Mouse (Mus musculus): ENCODE data around the gene Dlg3. TPM values are rescaled to one million over a fixed set of nuclear protein-coding genes. Genes with fewer than 3 reads are reported as not detected.

Dlg3 gene
- 13.1 and 15.3 TPM in 2 replicates for total RNA-seq (2012; rRNA removed)

GRCm38 (mm10) chrX:100767181-100767884 is at the start of gene Dlg3:
TSS of gene Dlg3 (plus strand) at chrX:100767722.
- Histone ChIP-seq H3K27ac (ENCODE audit: insufficient read depth, low read depth, low read length, poor library complexity, severe bottlenecking) (no peak within 1 kb of the TSS), H3K9ac (ENCODE audit: insufficient read depth, low read depth, low read length, poor library complexity, severe bottlenecking) (peak within 1 kb of the TSS; percentile 65)
- in situ Hi-C loops (cut with MboI; ENCODE audit: low sequenced_read_pairs in 2 of 2, unreplicated experiment in 2 of 2): no loop called here

GRCm38 (mm10) chrX:100728947-100729346 is 38.6 kb upstream of the Dlg3 start:
- in situ Hi-C loops (cut with MboI; ENCODE audit: low sequenced_read_pairs in 2 of 2, unreplicated experiment in 2 of 2): no loop called here

More at GRCm38 (mm10) chrX:100767181-100767884, at the start of gene Dlg3:
- Histone ChIP-seq H3K9me3 (ENCODE audit: control insufficient read depth, insufficient read depth, low read depth, low read length) (no peaks in the 10 kb centered on the region), H3K36me3 (ENCODE audit: control insufficient read depth, insufficient read depth, low read length, poor library complexity, severe bottlenecking) (no peaks in the 10 kb centered on the region), H3K4me1 (ENCODE audit: control insufficient read depth in 2 of 2, insufficient read depth in 2 of 2, low read length in 2 of 2, poor library complexity in 1 of 2) (peaks cover 0 to 3% of the 10 kb centered on the region in 2 experiments; a peak in 1 of 4 replicates), H3K4me3 (ENCODE audit: insufficient read depth in 1 of 2, low read depth in 1 of 2, low read length in 2 of 2, poor library complexity in 1 of 2, severe bottlenecking in 1 of 2) (peak within 1 kb of the TSS; percentile 61 to 80)
- TF ChIP-seq HCFC1 (IDR thresholded peaks at IDR 0.05; ENCODE audit: borderline replicate concordance, insufficient read depth, low read length): no peak
- no peak for TF ChIP-seq ZNF384 (IDR thresholded peaks at IDR 0.05; ENCODE audit: low read depth, low read length)
- no peak for TF ChIP-seq ZC3H11A (IDR thresholded peaks at IDR 0.05; ENCODE audit: borderline replicate concordance, low read depth, low read length)
- no peak for TF ChIP-seq CHD2 (IDR thresholded peaks at IDR 0.05; ENCODE audit: low read depth, low read length)
- no peak for TF ChIP-seq MAFK (IDR thresholded peaks at IDR 0.05; ENCODE audit: insufficient read depth, low read depth, low read length)
- peak; percentile 26 for DNase-seq (ENCODE audit: low read depth, low spot score)

GRCm38 (mm10) chrX:100729665-100730188 is 37.8 kb upstream of the Dlg3 start, which contains the start of gene Gdpd2:
TSS of gene Gdpd2 (plus strand) at chrX:100729873.
- in situ Hi-C loops (cut with MboI; ENCODE audit: low sequenced_read_pairs in 2 of 2, unreplicated experiment in 2 of 2): no loop called here
- Histone ChIP-seq H3K4me1 (ENCODE audit: control insufficient read depth in 2 of 2, insufficient read depth in 2 of 2, low read length in 2 of 2, poor library complexity in 1 of 2) (peaks cover 0 to 3% of the 10 kb centered on the region in 2 experiments; a peak in 1 of 4 replicates), H3K9ac (ENCODE audit: insufficient read depth, low read depth, low read length, poor library complexity, severe bottlenecking) (no peak within 1 kb of the TSS), H3K36me3 (ENCODE audit: control insufficient read depth, insufficient read depth, low read length, poor library complexity, severe bottlenecking) (peaks cover 10% of the 10 kb centered on the region), H3K9me3 (ENCODE audit: control insufficient read depth, insufficient read depth, low read depth, low read length) (no peaks in the 10 kb centered on the region), H3K27ac (ENCODE audit: insufficient read depth, low read depth, low read length, poor library complexity, severe bottlenecking) (no peak within 1 kb of the TSS), H3K4me3 (ENCODE audit: insufficient read depth in 1 of 2, low read depth in 1 of 2, low read length in 2 of 2, poor library complexity in 1 of 2, severe bottlenecking in 1 of 2) (peak within 1 kb of the TSS in 1 of 2 experiments; percentile 36; a peak in 1 of 4 replicates)
- TF ChIP-seq CHD2 (IDR thresholded peaks at IDR 0.05; ENCODE audit: low read depth, low read length): no peak
- no peak for TF ChIP-seq ZNF384 (IDR thresholded peaks at IDR 0.05; ENCODE audit: low read depth, low read length)
- TF ChIP-seq HCFC1 (IDR thresholded peaks at IDR 0.05; ENCODE audit: borderline replicate concordance, insufficient read depth, low read length): no peak
- no peak for TF ChIP-seq ZC3H11A (IDR thresholded peaks at IDR 0.05; ENCODE audit: borderline replicate concordance, low read depth, low read length)
- no peak for TF ChIP-seq MAFK (IDR thresholded peaks at IDR 0.05; ENCODE audit: insufficient read depth, low read depth, low read length)
- DNase-seq (ENCODE audit: low read depth, low spot score): no peak

More at GRCm38 (mm10) chrX:100728947-100729346, 38.6 kb upstream of the Dlg3 start:
- DNase-seq (ENCODE audit: low read depth, low spot score): no peak
- Histone ChIP-seq H3K9ac (ENCODE audit: insufficient read depth, low read depth, low read length, poor library complexity, severe bottlenecking) (no peak overlapping the region), H3K36me3 (ENCODE audit: control insufficient read depth, insufficient read depth, low read length, poor library complexity, severe bottlenecking) (peaks cover 12% of the 10 kb centered on the region), H3K4me1 (ENCODE audit: control insufficient read depth in 2 of 2, insufficient read depth in 2 of 2, low read length in 2 of 2, poor library complexity in 1 of 2) (peaks cover 0 to 3% of the 10 kb centered on the region in 2 experiments; a peak in 1 of 4 replicates), H3K4me3 (ENCODE audit: insufficient read depth in 1 of 2, low read depth in 1 of 2, low read length in 2 of 2, poor library complexity in 1 of 2, severe bottlenecking in 1 of 2) (no peak overlapping the region), H3K9me3 (ENCODE audit: control insufficient read depth, insufficient read depth, low read depth, low read length) (no peaks in the 10 kb centered on the region), H3K27ac (ENCODE audit: insufficient read depth, low read depth, low read length, poor library complexity, severe bottlenecking) (no peak overlapping the region)
- no peak for TF ChIP-seq HCFC1 (IDR thresholded peaks at IDR 0.05; ENCODE audit: borderline replicate concordance, insufficient read depth, low read length)
- TF ChIP-seq ZNF384 (IDR thresholded peaks at IDR 0.05; ENCODE audit: low read depth, low read length): no peak
- TF ChIP-seq CHD2 (IDR thresholded peaks at IDR 0.05; ENCODE audit: low read depth, low read length): no peak
- TF ChIP-seq ZC3H11A (IDR thresholded peaks at IDR 0.05; ENCODE audit: borderline replicate concordance, low read depth, low read length): no peak
- no peak for TF ChIP-seq MAFK (IDR thresholded peaks at IDR 0.05; ENCODE audit: insufficient read depth, low read depth, low read length)

- H3K4me3 ChIP-seq (ENCODE audit: insufficient read depth in 1 of 2, low read depth in 1 of 2, low read length in 2 of 2, poor library complexity in 1 of 2, severe bottlenecking in 1 of 2): peak overlapping the region in 1 of 2 experiments; percentile 36; a peak in 1 of 4 replicates
- no peak for DNase-seq (ENCODE audit: low read depth, low spot score)
- peaks cover 0 to 3% of the 10 kb centered on the region in 2 experiments; a peak in 1 of 4 replicates for H3K4me1 ChIP-seq (ENCODE audit: control insufficient read depth in 2 of 2, insufficient read depth in 2 of 2, low read length in 2 of 2, poor library complexity in 1 of 2)
- in situ Hi-C loops (cut with MboI; ENCODE audit: low sequenced_read_pairs in 2 of 2, unreplicated experiment in 2 of 2): no loop called here
- no peak overlapping the region for H3K27ac ChIP-seq (ENCODE audit: insufficient read depth, low read depth, low read length, poor library complexity, severe bottlenecking)
- TF ChIP-seq HCFC1 (IDR thresholded peaks at IDR 0.05; ENCODE audit: borderline replicate concordance, insufficient read depth, low read length) (no peak), CHD2 (IDR thresholded peaks at IDR 0.05; ENCODE audit: low read depth, low read length) (no peak), MAFK (IDR thresholded peaks at IDR 0.05; ENCODE audit: insufficient read depth, low read depth, low read length) (no peak)
- H3K9ac ChIP-seq (ENCODE audit: insufficient read depth, low read depth, low read length, poor library complexity, severe bottlenecking): no peak overlapping the region
- peaks cover 6% of the 10 kb centered on the region for H3K36me3 ChIP-seq (ENCODE audit: control insufficient read depth, insufficient read depth, low read length, poor library complexity, severe bottlenecking)
- H3K9me3 ChIP-seq (ENCODE audit: control insufficient read depth, insufficient read depth, low read depth, low read length): no peaks in the 10 kb centered on the region
Measured at GRCm38 (mm10) chrX:100730266-100730665, 37.3 kb upstream of the Dlg3 start.

Measured in ES-E14 (cell line).